Mouse (Mus musculus) neural tube, embryonic 12.5 days (tissue): ENCODE measurements at regions not wholly inside any gene's neighbourhood (a gene's known extent, or its start where the extent isn't known, plus 50 kb on each side); places are given as distances from the start of the nearest gene placed in this dataset.
"Not testable (repeated sequence)": the region's sequence is repeated elsewhere in the genome, so short reads cannot be mapped to it uniquely, and the experiment has no call there.

Source experiments
- ATAC-seq: fragments of 200-750 bp; cut with Nextera tagmentation; 2 replicates; pipeline ENCODE4 v1.8.0; 2017; ENCODE audit warnings: low read depth, mild to moderate bottlenecking, moderate TSS enrichment, moderate library complexity; ENCODE audit not compliant: low FRiP score
- H3K27ac ChIP-seq: fragments of 300-500 bp; sonication (generic); 2 replicates; pipeline ENCODE4 v1.5.1; 2016
- H3K27me3 ChIP-seq: fragments of 300-500 bp; sonication (generic); replicated peaks from 2 replicates; pipeline ENCODE4 v1.6.1; 2016; ENCODE audit warnings: mild to moderate bottlenecking
- H3K36me3 ChIP-seq: fragments of 300-500 bp; sonication (generic); 2 replicates; pipeline ENCODE4 v1.6.1; 2016; ENCODE audit warnings: mild to moderate bottlenecking
- H3K4me1 ChIP-seq: fragments of 300-500 bp; sonication (generic); 2 replicates; pipeline ENCODE4 v1.6.1; 2016
- H3K4me2 ChIP-seq: fragments of 300-500 bp; sonication (generic); replicated peaks from 2 replicates; pipeline ENCODE4 v1.6.1; 2016; ENCODE audit warnings: mild to moderate bottlenecking
- H3K4me3 ChIP-seq: fragments of 300-500 bp; sonication (generic); 2 replicates; pipeline ENCODE4 v1.5.1; 2016
- H3K9ac ChIP-seq: fragments of 300-500 bp; sonication (generic); 2 replicates; pipeline ENCODE4 v1.6.1; 2016; ENCODE audit warnings: mild to moderate bottlenecking
- H3K9me3 ChIP-seq: fragments of 300-500 bp; sonication (generic); 2 replicates; pipeline ENCODE4 v1.6.1; 2016; ENCODE audit warnings: mild to moderate bottlenecking
- WGBS: fragments of 180-500 bp; shearing (Covaris S2); methylation state at CpG from one replicate; pipeline ENCODE4 v1.1.7; 2016; 5-methylcytosine and 5-hydroxymethylcytosine counted together

DNA sequence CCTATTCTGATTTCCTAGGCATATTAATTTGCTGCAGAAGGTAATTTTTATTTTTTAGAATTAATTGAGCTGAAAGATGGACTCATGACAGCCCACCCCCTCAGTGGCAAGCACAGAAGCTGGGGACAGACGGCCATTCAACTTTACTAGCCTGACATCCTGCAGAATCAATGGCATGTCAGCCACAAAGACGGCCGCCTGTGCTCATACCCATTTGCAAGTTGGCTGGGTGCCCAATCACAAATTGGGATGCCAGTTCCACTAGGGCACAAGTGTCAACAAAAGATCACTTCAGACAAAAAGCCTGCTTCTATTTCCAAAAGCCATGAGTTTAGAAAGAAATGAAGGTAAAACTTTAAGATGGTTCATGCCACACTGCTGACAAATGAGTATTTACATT, 447.0 kb downstream of the Nova1 start:
- Histone ChIP-seq H3K36me3 (no peaks in the 10 kb centered on the region), H3K4me2 (no peak overlapping the region), H3K27me3 (no peaks in the 10 kb centered on the region), H3K9ac (no peak overlapping the region), H3K4me1 (no peaks in the 10 kb centered on the region), H3K4me3 (no peak overlapping the region), H3K9me3 (no peaks in the 10 kb centered on the region), H3K27ac (no peak overlapping the region)
- 28% methylated on average over 3 of the region's 3 CpGs for WGBS
- ATAC-seq: peak; percentile 74

DNA sequence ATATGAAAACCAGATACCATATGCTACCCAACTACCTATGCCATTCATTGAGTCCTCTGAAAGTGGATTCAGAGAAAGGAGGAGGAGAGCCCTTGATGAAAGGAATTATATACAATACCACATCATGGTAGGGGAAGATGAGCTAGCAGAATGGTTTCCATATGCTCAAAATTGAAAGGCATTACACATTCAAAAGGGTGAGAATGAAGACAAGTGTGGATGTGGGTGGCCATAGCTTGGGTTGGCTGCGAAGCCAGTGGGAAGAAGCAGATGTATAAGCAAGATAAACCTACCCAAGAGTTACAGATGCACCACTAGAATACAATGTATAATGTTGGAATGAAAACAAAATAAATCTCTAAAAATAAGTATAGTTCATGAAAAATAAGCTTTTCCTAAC, 485.4 kb downstream of the Nova1 start:
- Histone ChIP-seq H3K4me2 (no peak overlapping the region), H3K9me3 (no peaks in the 10 kb centered on the region), H3K27ac (no peak overlapping the region), H3K4me1 (no peaks in the 10 kb centered on the region), H3K36me3 (no peaks in the 10 kb centered on the region), H3K27me3 (no peaks in the 10 kb centered on the region), H3K9ac (no peak overlapping the region), H3K4me3 (no peak overlapping the region)
- 91% methylated on average over 1 of the region's 1 CpGs for whole genome bisulfite sequencing
- ATAC-seq: no peak

DNA sequence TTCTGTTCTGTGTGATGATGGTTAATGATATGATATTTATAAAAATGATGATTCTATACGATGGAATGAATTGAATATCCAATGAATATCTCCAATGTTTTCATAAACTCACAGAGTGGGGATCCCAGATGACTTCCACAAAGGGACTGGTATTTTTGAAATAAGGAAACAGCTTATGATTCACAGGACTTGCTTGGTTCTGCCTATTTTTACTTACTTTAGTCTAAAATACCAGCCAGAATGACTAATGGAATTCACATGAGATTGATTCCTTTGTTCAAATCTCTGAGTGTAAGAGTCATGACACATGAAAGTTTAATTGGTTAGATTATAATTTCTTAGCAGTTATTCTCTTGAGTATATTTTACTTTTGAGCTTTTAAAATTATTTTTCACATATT, 490.9 kb downstream of the Nova1 start:
- Histone ChIP-seq H3K4me3 (no peak overlapping the region), H3K4me1 (no peaks in the 10 kb centered on the region), H3K27ac (no peak overlapping the region), H3K36me3 (no peaks in the 10 kb centered on the region), H3K27me3 (no peaks in the 10 kb centered on the region), H3K9me3 (no peaks in the 10 kb centered on the region), H3K4me2 (no peak overlapping the region), H3K9ac (no peak overlapping the region)
- ATAC-seq: no peak
- 80% methylated on average over 1 of the region's 1 CpGs for WGBS

DNA sequence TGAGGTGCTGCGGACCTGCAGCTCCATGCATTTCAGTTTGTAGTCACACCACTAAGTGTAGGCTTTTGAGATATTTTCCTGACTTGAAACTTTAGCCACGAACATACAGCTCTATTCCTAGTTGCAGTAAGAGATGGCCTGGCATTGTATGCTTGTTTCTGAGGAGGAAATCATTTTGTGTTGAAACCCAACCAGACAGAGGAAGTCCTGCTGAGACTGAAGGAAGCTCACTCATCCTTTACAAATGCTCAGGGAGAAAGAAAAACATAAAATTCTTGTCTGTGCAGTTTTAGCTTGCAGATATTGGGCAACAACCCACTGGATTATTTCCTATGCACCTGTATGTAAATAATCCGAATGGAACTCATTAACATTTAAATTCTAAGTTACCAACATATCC, 495.5 kb downstream of the Nova1 start:
- H3K27ac ChIP-seq: no peak overlapping the region
- no peak for ATAC-seq
- no peak overlapping the region for H3K4me3 ChIP-seq
- WGBS: 72% methylated on average over 3 of the region's 3 CpGs
- H3K9me3 ChIP-seq: no peaks in the 10 kb centered on the region
- H3K27me3 ChIP-seq: no peaks in the 10 kb centered on the region
- no peaks in the 10 kb centered on the region for H3K36me3 ChIP-seq
- H3K4me1 ChIP-seq: no peaks in the 10 kb centered on the region
- H3K4me2 ChIP-seq: no peak overlapping the region
- H3K9ac ChIP-seq: no peak overlapping the region

DNA sequence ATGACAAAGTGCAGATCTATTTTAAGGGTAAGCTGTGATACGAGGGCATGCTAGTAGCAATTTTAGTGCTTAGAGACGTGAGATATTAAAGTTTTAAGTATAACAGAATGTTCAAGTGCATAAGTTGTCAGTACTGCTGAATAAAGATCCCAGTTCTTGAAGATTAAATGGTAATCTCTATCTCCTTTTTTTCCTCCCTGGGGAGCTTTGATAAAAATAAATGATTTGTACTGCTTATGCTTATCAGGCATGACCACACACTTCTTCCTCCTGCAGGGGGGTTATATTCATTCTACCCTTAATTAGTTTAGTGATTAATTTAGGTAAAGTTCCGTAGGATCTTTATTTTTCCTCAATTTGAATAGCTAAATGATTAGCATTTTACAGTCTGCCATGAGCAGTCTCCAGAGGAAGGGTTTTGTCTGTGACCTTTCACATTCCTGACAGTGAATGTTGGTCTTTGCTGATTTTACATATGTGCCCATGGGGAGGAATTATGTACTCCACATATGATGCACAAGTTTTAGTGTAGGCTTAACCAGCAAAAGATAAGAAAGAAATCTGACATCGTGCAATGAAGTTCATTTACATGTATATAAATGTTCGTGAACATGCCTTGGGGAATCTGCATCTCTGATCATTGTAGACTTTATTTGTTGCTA, 515.5 kb downstream of the Nova1 start:
- 77% methylated on average over 5 of the region's 5 CpGs for WGBS
- H3K4me2 ChIP-seq: no peak overlapping the region
- no peaks in the 10 kb centered on the region for H3K36me3 ChIP-seq
- H3K9ac ChIP-seq: no peak overlapping the region
- no peak overlapping the region for H3K27ac ChIP-seq
- no peak for ATAC-seq
- H3K9me3 ChIP-seq: no peaks in the 10 kb centered on the region
- H3K27me3 ChIP-seq: no peaks in the 10 kb centered on the region
- H3K4me1 ChIP-seq: no peaks in the 10 kb centered on the region
- H3K4me3 ChIP-seq: no peak overlapping the region

DNA sequence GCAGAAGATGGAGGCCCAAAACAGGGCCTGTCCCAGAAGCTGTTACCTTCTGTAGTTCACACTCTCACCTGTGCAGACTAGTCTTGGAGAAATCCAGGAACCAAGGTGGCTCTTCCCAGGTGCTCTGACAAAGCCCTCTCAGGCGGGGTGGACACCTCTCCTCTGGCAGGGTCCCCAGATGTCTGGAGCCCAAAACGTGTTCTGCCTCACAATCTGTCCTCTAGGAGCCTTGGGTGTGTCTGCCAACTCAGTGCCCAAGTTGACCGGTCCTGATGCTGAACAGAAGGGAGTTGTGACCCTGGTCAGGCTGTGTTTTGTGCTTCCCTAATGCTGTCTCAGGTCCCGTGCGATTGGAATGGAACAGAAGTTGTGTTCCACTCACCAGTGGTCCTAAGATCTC, 519.8 kb downstream of the Nova1 start:
- Histone ChIP-seq H3K27me3 (no peaks in the 10 kb centered on the region), H3K27ac (no peak overlapping the region), H3K4me3 (no peak overlapping the region), H3K9ac (no peak overlapping the region), H3K36me3 (no peaks in the 10 kb centered on the region), H3K4me1 (no peaks in the 10 kb centered on the region), H3K4me2 (no peak overlapping the region), H3K9me3 (no peaks in the 10 kb centered on the region)
- WGBS: 86% methylated on average over 5 of the region's 5 CpGs
- no peak for ATAC-seq

DNA sequence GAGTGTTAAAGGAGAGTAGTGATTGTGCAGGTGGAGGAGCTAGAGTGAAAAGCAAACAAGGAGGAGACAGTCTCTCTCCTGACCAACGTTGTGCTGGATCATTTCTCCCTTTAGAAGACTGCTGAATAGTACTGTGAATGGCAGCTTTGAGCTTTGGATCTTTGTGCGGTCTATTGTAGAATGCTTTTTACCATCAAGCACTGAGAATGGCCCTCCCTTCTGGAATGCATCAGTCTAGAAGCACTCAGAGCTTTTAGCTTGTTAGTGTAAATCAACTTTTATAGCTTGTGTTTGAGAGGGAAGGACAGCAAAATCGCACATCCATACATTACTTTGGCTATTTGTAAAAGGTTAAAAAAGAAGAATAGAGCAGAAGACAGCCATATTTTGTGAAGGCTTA, 534.2 kb downstream of the Nova1 start:
- 29% methylated on average over 3 of the region's 3 CpGs for whole genome bisulfite sequencing
- Histone ChIP-seq H3K9ac (no peak overlapping the region), H3K4me2 (no peak overlapping the region), H3K27ac (no peak overlapping the region), H3K9me3 (no peaks in the 10 kb centered on the region), H3K36me3 (no peaks in the 10 kb centered on the region), H3K4me3 (no peak overlapping the region), H3K27me3 (no peaks in the 10 kb centered on the region), H3K4me1 (no peaks in the 10 kb centered on the region)
- peak; percentile 50; the same call in 1 of the 2 replicates for ATAC-seq

DNA sequence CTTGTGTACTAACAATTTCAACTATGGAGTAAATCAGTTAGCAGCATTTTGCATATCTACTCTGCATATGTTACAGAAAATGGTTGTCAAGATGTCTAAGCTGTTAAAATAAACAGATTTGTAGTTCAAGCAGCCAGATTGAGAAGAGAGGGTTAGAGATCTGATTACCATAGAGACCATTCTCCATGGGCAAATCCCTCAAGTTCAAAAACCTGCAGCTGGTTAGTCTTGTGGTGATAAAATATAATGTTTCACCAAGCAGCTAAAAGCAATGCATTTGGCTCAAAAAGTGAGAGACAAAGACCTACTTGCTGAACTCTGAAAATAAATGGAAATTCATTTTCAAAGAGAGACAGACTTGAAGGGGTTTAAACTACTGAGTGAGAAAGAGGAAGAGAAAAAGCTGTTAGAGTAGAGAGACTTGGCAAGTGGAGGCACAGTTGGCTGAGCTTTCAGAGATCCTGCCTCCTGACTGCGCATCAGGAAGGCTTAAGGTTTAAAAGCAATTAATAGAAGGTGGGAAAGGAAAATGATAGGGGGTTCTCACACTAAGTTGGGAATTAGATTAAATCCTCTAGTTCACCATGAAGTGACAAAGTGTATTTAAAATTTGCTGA, 570.2 kb downstream of the Nova1 start:
- H3K9me3 ChIP-seq: no peaks in the 10 kb centered on the region
- WGBS: 94% methylated on average over 1 of the region's 1 CpGs
- H3K9ac ChIP-seq: no peak overlapping the region
- no peak for ATAC-seq
- no peak overlapping the region for H3K4me3 ChIP-seq
- H3K4me2 ChIP-seq: no peak overlapping the region
- no peak overlapping the region for H3K27ac ChIP-seq
- H3K36me3 ChIP-seq: no peaks in the 10 kb centered on the region
- no peaks in the 10 kb centered on the region for H3K4me1 ChIP-seq
- H3K27me3 ChIP-seq: no peaks in the 10 kb centered on the region

DNA sequence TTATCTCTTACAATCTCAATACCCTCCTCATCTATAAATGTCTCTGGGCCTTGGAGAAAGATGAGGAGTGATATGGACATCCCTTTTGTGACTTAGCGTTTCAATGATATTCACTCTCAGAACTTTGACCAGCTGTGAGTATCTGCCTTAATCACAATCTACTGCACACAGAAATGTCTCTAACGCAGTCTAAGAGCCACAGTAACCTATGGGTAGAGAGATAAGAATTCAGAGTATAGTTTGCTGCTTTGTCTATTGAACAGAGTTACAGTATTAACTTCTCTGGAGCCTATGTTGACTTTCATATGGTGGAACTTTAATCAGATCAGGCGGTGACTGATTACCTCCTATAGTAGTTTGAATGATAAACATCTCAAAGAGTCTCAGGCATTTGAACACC, 573.8 kb downstream of the Nova1 start:
- no peak for ATAC-seq
- Histone ChIP-seq H3K4me2 (no peak overlapping the region), H3K9ac (no peak overlapping the region), H3K36me3 (no peaks in the 10 kb centered on the region), H3K27me3 (no peaks in the 10 kb centered on the region), H3K4me1 (no peaks in the 10 kb centered on the region), H3K4me3 (no peak overlapping the region), H3K9me3 (no peaks in the 10 kb centered on the region), H3K27ac (no peak overlapping the region)
- 96% methylated on average over 3 of the region's 3 CpGs for WGBS

DNA sequence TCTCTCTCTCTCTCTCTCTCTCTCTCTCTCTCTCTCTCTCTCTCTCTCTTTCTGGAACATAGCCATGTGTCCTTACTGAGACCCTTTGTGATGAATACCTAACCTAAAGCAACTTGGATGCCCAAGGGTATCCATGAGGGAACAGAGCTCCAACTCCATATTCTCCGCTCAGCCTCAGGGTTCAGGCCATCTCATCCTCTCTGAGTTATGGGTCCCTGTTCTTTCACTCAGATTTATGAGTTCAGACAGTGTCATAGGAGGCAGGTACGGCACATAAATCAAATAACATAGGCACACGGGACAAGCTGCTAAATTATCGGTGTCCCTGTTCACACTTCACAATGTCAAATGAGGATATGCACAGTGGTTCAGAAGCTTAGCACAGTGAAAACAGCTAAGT, 586.4 kb downstream of the Nova1 start:
- Histone ChIP-seq H3K9me3 (no peaks in the 10 kb centered on the region), H3K4me3 (no peak overlapping the region), H3K4me2 (no peak overlapping the region), H3K9ac (no peak overlapping the region), H3K4me1 (no peaks in the 10 kb centered on the region), H3K36me3 (no peaks in the 10 kb centered on the region), H3K27ac (no peak overlapping the region), H3K27me3 (no peaks in the 10 kb centered on the region)
- 75% methylated on average over 4 of the region's 4 CpGs for WGBS
- peak; percentile 56; the same call in 1 of the 2 replicates for ATAC-seq

DNA sequence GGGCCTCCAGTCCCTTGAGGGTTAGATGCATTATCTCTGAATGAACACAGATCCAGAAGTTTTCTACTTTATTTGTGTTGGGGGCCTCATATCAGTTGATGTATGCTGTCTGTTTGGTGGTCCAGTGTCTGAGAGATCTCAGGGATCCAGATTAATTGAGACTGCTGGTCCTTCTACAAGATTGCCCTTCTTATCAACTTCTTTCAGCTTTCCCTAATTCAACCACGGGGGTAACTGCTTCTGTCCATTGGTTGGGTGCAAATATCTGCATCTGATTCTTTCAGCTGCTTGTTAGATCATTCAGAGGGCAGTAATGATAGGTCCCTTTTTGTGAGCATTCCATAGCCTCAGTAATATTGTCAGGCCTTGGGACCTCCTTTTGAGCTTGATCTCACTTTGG, 603.4 kb downstream of the Nova1 start:
- H3K4me2 ChIP-seq, H3K27me3 ChIP-seq, ATAC-seq, H3K9ac ChIP-seq, H3K27ac ChIP-seq, H3K36me3 ChIP-seq, H3K4me1 ChIP-seq, H3K9me3 ChIP-seq, H3K4me3 ChIP-seq: not testable (repeated sequence)
- 56% methylated on average over 1 of the region's 1 CpGs for WGBS

DNA sequence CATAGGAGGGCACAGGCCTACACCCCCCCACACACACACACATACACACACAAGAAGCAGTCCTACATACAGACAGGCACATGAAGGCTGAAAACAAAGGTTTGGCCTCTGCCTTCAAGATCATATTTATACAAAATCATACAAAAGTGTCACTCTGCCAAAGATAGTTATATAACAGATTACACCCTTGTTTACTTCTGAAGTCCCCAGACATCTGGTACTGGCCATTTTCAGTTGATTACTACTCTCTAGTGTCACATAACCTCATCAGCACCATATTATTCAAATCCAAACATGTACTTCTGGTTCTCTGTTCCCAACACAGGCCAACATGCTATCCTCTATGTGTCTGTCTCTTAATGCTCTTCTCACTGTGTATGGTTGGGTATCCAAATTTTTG, 619.7 kb downstream of the Nova1 start:
- ATAC-seq: no peak
- H3K4me1 ChIP-seq: no peaks in the 10 kb centered on the region
- no peaks in the 10 kb centered on the region for H3K27me3 ChIP-seq
- H3K9me3 ChIP-seq: no peaks in the 10 kb centered on the region
- H3K4me3 ChIP-seq: no peak overlapping the region
- no peak overlapping the region for H3K4me2 ChIP-seq
- H3K36me3 ChIP-seq: no peaks in the 10 kb centered on the region
- H3K27ac ChIP-seq: no peak overlapping the region
- H3K9ac ChIP-seq: no peak overlapping the region

DNA sequence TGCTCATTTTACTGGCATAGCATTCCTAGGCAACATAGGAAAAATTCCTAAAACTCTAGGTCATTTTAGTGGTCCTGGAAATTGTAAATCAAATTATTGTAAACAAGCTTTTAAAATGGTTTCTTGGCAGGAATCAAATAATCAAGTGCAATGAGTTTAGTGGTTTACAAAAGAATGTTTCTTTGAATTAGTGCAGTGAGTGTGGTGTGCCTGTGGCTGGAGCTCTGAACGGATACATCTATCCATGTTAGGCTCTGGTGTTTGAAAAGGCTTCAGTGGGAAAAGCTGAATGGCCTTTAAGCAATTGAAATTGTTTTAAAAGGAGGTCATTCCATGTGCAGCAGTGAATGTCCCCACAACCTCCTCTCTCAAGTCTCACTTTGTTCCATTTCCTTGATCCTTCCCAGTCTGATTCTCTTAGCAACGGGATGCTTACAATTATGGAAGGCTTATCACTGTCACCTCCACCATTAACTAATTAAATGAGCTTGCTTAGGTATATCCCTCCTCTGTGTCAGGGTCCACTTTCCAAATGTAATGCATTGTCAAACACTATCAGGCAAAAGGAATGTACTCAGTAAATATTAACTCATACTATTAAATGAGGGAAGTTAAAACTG, 621.1 kb downstream of the Nova1 start:
- Histone ChIP-seq H3K9ac (no peak overlapping the region), H3K27me3 (no peaks in the 10 kb centered on the region), H3K4me2 (no peak overlapping the region), H3K27ac (no peak overlapping the region), H3K36me3 (no peaks in the 10 kb centered on the region), H3K4me1 (no peaks in the 10 kb centered on the region), H3K4me3 (no peak overlapping the region), H3K9me3 (no peaks in the 10 kb centered on the region)
- WGBS: 58% methylated on average over 2 of the region's 2 CpGs
- no peak for ATAC-seq
